Mouse (Mus musculus): ENCODE measurements at regions not wholly inside any gene's neighbourhood (a gene's known extent, or its start where the extent isn't known, plus 50 kb on each side); places are given as distances from the start of the nearest gene placed in this dataset.

- no peak overlapping the region for H3K27ac ChIP-seq (ENCODE audit: control insufficient read depth, insufficient read depth, low read depth, low read length)
- H3K27me3 ChIP-seq (ENCODE audit: control insufficient read depth, insufficient read depth, low read length) = no peaks in the 10 kb centered on the region
- H3K4me3 ChIP-seq (ENCODE audit: control insufficient read depth, low read depth, low read length) = no peak overlapping the region
- no peaks in the 10 kb centered on the region for H3K4me1 ChIP-seq (ENCODE audit: control insufficient read depth, insufficient read depth, low read length)
- no peaks in the 10 kb centered on the region for H3K36me3 ChIP-seq (ENCODE audit: control insufficient read depth, insufficient read depth, low read length)
- TF ChIP-seq CTCF (IDR thresholded peaks at IDR 0.05; ENCODE audit: control insufficient read depth, insufficient read depth, insufficient replicate concordance, low read depth, low read length) (no peak), POLR2A (IDR thresholded peaks at IDR 0.05; ENCODE audit: control insufficient read depth, low read depth, low read length) (no peak)
These were observed 280.8 kb downstream of the En1 start for GRCm38 (mm10) chr1:120882959-120883549.

- TF ChIP-seq POLR2A (IDR thresholded peaks at IDR 0.05; ENCODE audit: control insufficient read depth, low read depth, low read length) (no peak), CTCF (IDR thresholded peaks at IDR 0.05; ENCODE audit: control insufficient read depth, insufficient read depth, insufficient replicate concordance, low read depth, low read length) (no peak)
- Histone ChIP-seq H3K4me1 (ENCODE audit: control insufficient read depth, insufficient read depth, low read length) (no peaks in the 10 kb centered on the region), H3K4me3 (ENCODE audit: control insufficient read depth, low read depth, low read length) (no peak overlapping the region), H3K36me3 (ENCODE audit: control insufficient read depth, insufficient read depth, low read length) (no peaks in the 10 kb centered on the region), H3K27me3 (ENCODE audit: control insufficient read depth, insufficient read depth, low read length) (no peaks in the 10 kb centered on the region), H3K27ac (ENCODE audit: control insufficient read depth, insufficient read depth, low read depth, low read length) (no peak overlapping the region)
These were observed 281.4 kb downstream of the En1 start for GRCm38 (mm10) chr1:120883632-120884031.

- Histone ChIP-seq H3K4me1 (ENCODE audit: control insufficient read depth, insufficient read depth, low read length) (no peaks in the 10 kb centered on the region), H3K27me3 (ENCODE audit: control insufficient read depth, insufficient read depth, low read length) (no peaks in the 10 kb centered on the region), H3K36me3 (ENCODE audit: control insufficient read depth, insufficient read depth, low read length) (no peaks in the 10 kb centered on the region), H3K27ac (ENCODE audit: control insufficient read depth, insufficient read depth, low read depth, low read length) (no peak overlapping the region), H3K4me3 (ENCODE audit: control insufficient read depth, low read depth, low read length) (no peak overlapping the region)
- no peak for TF ChIP-seq POLR2A (IDR thresholded peaks at IDR 0.05; ENCODE audit: control insufficient read depth, low read depth, low read length)
- TF ChIP-seq CTCF (IDR thresholded peaks at IDR 0.05; ENCODE audit: control insufficient read depth, insufficient read depth, insufficient replicate concordance, low read depth, low read length) = no peak
These were observed 308.6 kb downstream of the En1 start for GRCm38 (mm10) chr1:120910801-120911200.

GRCm38 (mm10) chr1:120911962-120912670, 309.9 kb downstream of the En1 start:
- no peak overlapping the region for H3K27ac ChIP-seq (ENCODE audit: control insufficient read depth, insufficient read depth, low read depth, low read length)
- H3K4me1 ChIP-seq (ENCODE audit: control insufficient read depth, insufficient read depth, low read length) = no peaks in the 10 kb centered on the region
- no peak for TF ChIP-seq POLR2A (IDR thresholded peaks at IDR 0.05; ENCODE audit: control insufficient read depth, low read depth, low read length)
- TF ChIP-seq CTCF (IDR thresholded peaks at IDR 0.05; ENCODE audit: control insufficient read depth, insufficient read depth, insufficient replicate concordance, low read depth, low read length) = no peak
- no peak overlapping the region for H3K4me3 ChIP-seq (ENCODE audit: control insufficient read depth, low read depth, low read length)
- H3K36me3 ChIP-seq (ENCODE audit: control insufficient read depth, insufficient read depth, low read length) = no peaks in the 10 kb centered on the region
- no peaks in the 10 kb centered on the region for H3K27me3 ChIP-seq (ENCODE audit: control insufficient read depth, insufficient read depth, low read length)

GRCm38 (mm10) chr1:120921540-120921939, 319.3 kb downstream of the En1 start:
- TF ChIP-seq POLR2A (IDR thresholded peaks at IDR 0.05; ENCODE audit: control insufficient read depth, low read depth, low read length) (no peak), CTCF (IDR thresholded peaks at IDR 0.05; ENCODE audit: control insufficient read depth, insufficient read depth, insufficient replicate concordance, low read depth, low read length) (no peak)
- no peaks in the 10 kb centered on the region for H3K4me1 ChIP-seq (ENCODE audit: control insufficient read depth, insufficient read depth, low read length)
- H3K36me3 ChIP-seq (ENCODE audit: control insufficient read depth, insufficient read depth, low read length) = no peaks in the 10 kb centered on the region
- no peak overlapping the region for H3K4me3 ChIP-seq (ENCODE audit: control insufficient read depth, low read depth, low read length)
- no peaks in the 10 kb centered on the region for H3K27me3 ChIP-seq (ENCODE audit: control insufficient read depth, insufficient read depth, low read length)
- H3K27ac ChIP-seq (ENCODE audit: control insufficient read depth, insufficient read depth, low read depth, low read length) = no peak overlapping the region

- Histone ChIP-seq H3K4me1 (ENCODE audit: control insufficient read depth, insufficient read depth, low read length) (no peaks in the 10 kb centered on the region), H3K27ac (ENCODE audit: control insufficient read depth, insufficient read depth, low read depth, low read length) (no peak overlapping the region), H3K36me3 (ENCODE audit: control insufficient read depth, insufficient read depth, low read length) (no peaks in the 10 kb centered on the region), H3K4me3 (ENCODE audit: control insufficient read depth, low read depth, low read length) (no peak overlapping the region), H3K27me3 (ENCODE audit: control insufficient read depth, insufficient read depth, low read length) (no peaks in the 10 kb centered on the region)
- TF ChIP-seq CTCF (IDR thresholded peaks at IDR 0.05; ENCODE audit: control insufficient read depth, insufficient read depth, insufficient replicate concordance, low read depth, low read length) (no peak), POLR2A (IDR thresholded peaks at IDR 0.05; ENCODE audit: control insufficient read depth, low read depth, low read length) (no peak)
These were observed 323.1 kb downstream of the En1 start for GRCm38 (mm10) chr1:120925271-120925670.

GRCm38 (mm10) chr1:120930141-120930540, 327.9 kb downstream of the En1 start:
- no peaks in the 10 kb centered on the region for H3K4me1 ChIP-seq (ENCODE audit: control insufficient read depth, insufficient read depth, low read length)
- H3K36me3 ChIP-seq (ENCODE audit: control insufficient read depth, insufficient read depth, low read length) = no peaks in the 10 kb centered on the region
- H3K4me3 ChIP-seq (ENCODE audit: control insufficient read depth, low read depth, low read length) = no peak overlapping the region
- no peak overlapping the region for H3K27ac ChIP-seq (ENCODE audit: control insufficient read depth, insufficient read depth, low read depth, low read length)
- H3K27me3 ChIP-seq (ENCODE audit: control insufficient read depth, insufficient read depth, low read length) = no peaks in the 10 kb centered on the region
- TF ChIP-seq CTCF (IDR thresholded peaks at IDR 0.05; ENCODE audit: control insufficient read depth, insufficient read depth, insufficient replicate concordance, low read depth, low read length) (no peak), POLR2A (IDR thresholded peaks at IDR 0.05; ENCODE audit: control insufficient read depth, low read depth, low read length) (no peak)
